Mouse (Mus musculus) stomach, embryonic 15.5 days (tissue): ENCODE data around the gene Alyref2. TPM values are rescaled to one million over a fixed set of nuclear protein-coding genes. Genes with fewer than 3 reads are reported as not detected.
"Not testable (repeated sequence)": the region's sequence is repeated elsewhere in the genome, so short reads cannot be mapped to it uniquely, and the experiment has no call there.

Experiments used
- ATAC-seq: fragments of 200-750 bp; cut with Nextera tagmentation; 2 replicates; pipeline ENCODE4 v1.8.0; 2017; ENCODE audit warnings: low read depth, moderate number of reproducible peaks, moderate TSS enrichment; ENCODE audit not compliant: insufficient read depth, low FRiP score
- H3K27ac ChIP-seq: fragments of 300-500 bp; sonication (generic); 2 replicates; pipeline ENCODE4 v1.5.1; 2015; ENCODE audit warnings: mild to moderate bottlenecking, inconsistent platforms
- H3K27me3 ChIP-seq: fragments of 300-500 bp; sonication (generic); replicated peaks from 2 replicates; pipeline ENCODE4 v1.6.1; 2015; ENCODE audit warnings: inconsistent platforms
- H3K36me3 ChIP-seq: fragments of 300-500 bp; sonication (generic); 2 replicates; pipeline ENCODE4 v1.6.1; 2015; ENCODE audit warnings: inconsistent platforms
- H3K4me1 ChIP-seq: fragments of 300-500 bp; sonication (generic); 2 replicates; pipeline ENCODE4 v1.6.1; 2015; ENCODE audit warnings: inconsistent platforms
- H3K4me2 ChIP-seq: fragments of 300-500 bp; sonication (generic); 2 replicates; pipeline ENCODE4 v1.6.1; 2015; ENCODE audit warnings: mild to moderate bottlenecking, inconsistent platforms
- H3K4me3 ChIP-seq: fragments of 300-500 bp; sonication (generic); replicated peaks from 2 replicates; pipeline ENCODE4 v1.5.1; 2015; ENCODE audit warnings: inconsistent platforms
- H3K9ac ChIP-seq: fragments of 300-500 bp; sonication (generic); 2 replicates; pipeline ENCODE4 v1.6.1; 2015; ENCODE audit warnings: inconsistent platforms
- H3K9me3 ChIP-seq: fragments of 300-500 bp; sonication (generic); 2 replicates; pipeline ENCODE4 v1.6.1; 2016; ENCODE audit warnings: inconsistent platforms
- WGBS: fragments of 180-500 bp; shearing (Covaris S2); methylation state at CpG from one replicate; pipeline ENCODE4 v1.1.7; 2015; 5-methylcytosine and 5-hydroxymethylcytosine counted together
- polyA plus RNA-seq: library from polyadenylated mRNA; unstranded; fragments of >200 nt; fragmentation: Nextera tagmentation; extraction: Ambion mirVana; gene quantifications from 2 replicates; pipeline ENCODE4 v1.2.1, GENCODE M21; 2015

Alyref2 gene
- polyA plus RNA-seq, 1 experiment from 2014 or later: 14.4 TPM

- Histone ChIP-seq H3K4me1 (no peaks in the 10 kb centered on the region), H3K27me3 (no peaks in the 10 kb centered on the region), H3K9ac (no peak overlapping the region), H3K4me2 (no peak overlapping the region), H3K36me3 (no peaks in the 10 kb centered on the region), H3K9me3 (no peaks in the 10 kb centered on the region), H3K27ac (no peak overlapping the region), H3K4me3 (no peak overlapping the region)
- 75% methylated on average over 1 of the region's 1 CpGs for WGBS
- no peak for ATAC-seq
Observed at GRCm38 (mm10) chr1:171471452-171471851, 31.8 kb upstream of the Alyref2 start.

GRCm38 (mm10) chr1:171471941-171472340 lies 31.3 kb upstream of the Alyref2 start:
- not testable (repeated sequence) for H3K9ac ChIP-seq, H3K4me2 ChIP-seq, H3K9me3 ChIP-seq, H3K4me1 ChIP-seq, H3K27me3 ChIP-seq, ATAC-seq, H3K27ac ChIP-seq, H3K36me3 ChIP-seq, H3K4me3 ChIP-seq
- 88% methylated on average over 8 of the region's 8 CpGs for WGBS

DNA sequence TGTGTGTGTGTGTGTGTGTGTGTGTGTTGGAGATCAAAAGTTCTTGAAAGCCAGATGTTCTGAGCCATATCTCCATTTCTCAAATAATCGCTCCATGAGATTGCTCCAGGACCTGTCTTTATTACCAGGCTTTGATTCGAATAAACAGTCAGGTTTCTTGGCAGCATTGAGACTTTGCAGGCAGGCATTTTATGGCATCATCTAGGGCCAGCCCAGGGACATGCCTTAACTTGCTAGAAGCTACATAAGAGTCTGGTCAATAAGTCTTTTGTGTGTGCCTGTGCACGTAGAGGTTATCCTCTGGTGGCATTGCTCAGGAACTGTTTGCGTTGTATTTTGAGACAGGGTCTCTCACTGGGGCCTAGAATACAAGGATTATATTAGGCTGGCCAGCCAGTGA lies 29.8 kb upstream of the Alyref2 start:
- H3K9ac ChIP-seq: no peak overlapping the region
- H3K36me3 ChIP-seq: no peaks in the 10 kb centered on the region
- WGBS: 64% methylated on average over 4 of the region's 4 CpGs

GRCm38 (mm10) chr1:171473920-171474640 lies 29.2 kb upstream of the Alyref2 start:
- H3K27me3 ChIP-seq: no peaks in the 10 kb centered on the region
- no peak overlapping the region for H3K4me3 ChIP-seq
- H3K36me3 ChIP-seq: no peaks in the 10 kb centered on the region
- H3K4me2 ChIP-seq: no peak overlapping the region
- WGBS: 58% methylated on average over 9 of the region's 9 CpGs
- H3K27ac ChIP-seq: no peak overlapping the region
- no peaks in the 10 kb centered on the region for H3K9me3 ChIP-seq
- no peak overlapping the region for H3K9ac ChIP-seq
- H3K4me1 ChIP-seq: no peaks in the 10 kb centered on the region
- ATAC-seq: no peak

More for the DNA sequence above, 29.8 kb upstream of the Alyref2 start:
- H3K9me3 ChIP-seq: no peaks in the 10 kb centered on the region
- no peaks in the 10 kb centered on the region for H3K4me1 ChIP-seq
- ATAC-seq: no peak
- 0 out of 2 replicates have a peak overlapping the region, but pooled peaks have one; percentile 1 for H3K27ac ChIP-seq
- no peaks in the 10 kb centered on the region for H3K27me3 ChIP-seq
- H3K4me2 ChIP-seq: no peak overlapping the region
- H3K4me3 ChIP-seq: no peak overlapping the region

DNA sequence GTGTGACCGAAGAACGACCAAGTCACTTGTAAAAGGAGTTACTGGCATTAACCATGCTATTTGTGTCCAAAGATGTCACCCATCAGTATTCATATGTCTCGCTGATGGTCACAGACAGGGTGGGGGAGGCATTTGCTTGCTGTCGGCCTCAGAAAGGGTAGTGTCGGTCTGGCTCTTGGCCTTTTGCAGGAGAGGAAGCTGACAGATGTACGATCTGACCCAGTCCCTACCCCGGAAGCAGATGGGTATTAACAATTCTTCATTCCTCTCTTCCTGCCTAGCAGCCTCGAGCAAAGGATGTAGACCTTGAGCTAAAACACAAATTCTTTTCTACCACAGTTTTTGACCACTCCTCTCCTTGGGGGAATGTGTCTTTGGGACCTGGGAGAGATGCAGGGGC lies 26.2 kb upstream of the Alyref2 start:
- no peak overlapping the region for H3K4me3 ChIP-seq
- WGBS: 61% methylated on average over 8 of the region's 8 CpGs
- no peaks in the 10 kb centered on the region for H3K27me3 ChIP-seq
- H3K9ac ChIP-seq: no peak overlapping the region
- H3K4me1 ChIP-seq: no peaks in the 10 kb centered on the region
- no peaks in the 10 kb centered on the region for H3K36me3 ChIP-seq
- H3K4me2 ChIP-seq: no peak overlapping the region
- peak overlapping the region; percentile 87 for H3K27ac ChIP-seq
- ATAC-seq: no peak
- H3K9me3 ChIP-seq: no peaks in the 10 kb centered on the region

- Histone ChIP-seq H3K4me1 (no peaks in the 10 kb centered on the region), H3K9me3 (no peaks in the 10 kb centered on the region), H3K27ac (peak overlapping the region; percentile 87), H3K36me3 (no peaks in the 10 kb centered on the region), H3K4me3 (peak overlapping the region; percentile 30), H3K4me2 (peak overlapping the region; percentile 43), H3K27me3 (no peaks in the 10 kb centered on the region), H3K9ac (no peak overlapping the region)
- 49% methylated on average over 27 of the region's 27 CpGs for WGBS
- ATAC-seq: peak; percentile 93
Observed at GRCm38 (mm10) chr1:171477758-171478545, 25.3 kb upstream of the Alyref2 start.

DNA sequence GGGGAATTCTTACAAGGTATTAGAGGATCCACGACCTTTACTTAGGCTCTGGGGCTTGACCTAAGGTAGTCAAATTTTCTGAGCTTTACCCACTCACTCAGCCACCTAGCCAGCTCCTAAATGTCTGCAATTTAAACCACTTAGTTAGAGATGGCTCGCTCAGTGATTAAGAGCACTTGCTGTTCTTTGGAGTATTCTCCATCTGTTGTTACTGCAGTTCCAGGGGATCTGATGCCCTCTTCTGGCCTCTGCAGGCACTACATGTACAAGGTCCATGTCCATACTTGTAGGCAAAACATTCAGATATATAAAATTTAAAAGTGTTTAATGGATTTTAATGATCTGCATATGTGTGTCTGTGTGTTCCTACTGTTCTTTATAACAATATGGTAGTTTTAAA lies 24.3 kb upstream of the Alyref2 start:
- Histone ChIP-seq H3K27ac (no peak overlapping the region), H3K9me3 (no peaks in the 10 kb centered on the region), H3K4me1 (no peaks in the 10 kb centered on the region), H3K36me3 (no peaks in the 10 kb centered on the region), H3K4me2 (no peak overlapping the region), H3K27me3 (no peaks in the 10 kb centered on the region), H3K9ac (no peak overlapping the region), H3K4me3 (no peak overlapping the region)
- 31% methylated on average over 2 of the region's 2 CpGs for WGBS
- no peak; the same call in 1 of the 2 replicates for ATAC-seq

GRCm38 (mm10) chr1:171494241-171494640 lies 9.0 kb upstream of the Alyref2 start:
- WGBS: 91% methylated on average over 13 of the region's 13 CpGs
- Histone ChIP-seq H3K4me1 (no peaks in the 10 kb centered on the region), H3K9me3 (no peaks in the 10 kb centered on the region; the same call in 1 of the 2 replicates), H3K27ac (no peak overlapping the region), H3K4me2 (no peak overlapping the region), H3K27me3 (no peaks in the 10 kb centered on the region), H3K9ac (no peak overlapping the region), H3K4me3 (no peak overlapping the region), H3K36me3 (no peaks in the 10 kb centered on the region)
- ATAC-seq: no peak

GRCm38 (mm10) chr1:171495371-171495770 lies 7.9 kb upstream of the Alyref2 start:
- ATAC-seq: no peak
- WGBS: 83% methylated on average over 6 of the region's 6 CpGs
- Histone ChIP-seq H3K4me1 (no peaks in the 10 kb centered on the region), H3K4me3 (no peak overlapping the region), H3K27me3 (no peaks in the 10 kb centered on the region), H3K27ac (no peak overlapping the region), H3K9ac (no peak overlapping the region), H3K36me3 (no peaks in the 10 kb centered on the region), H3K4me2 (no peak overlapping the region), H3K9me3 (no peaks in the 10 kb centered on the region)

- Histone ChIP-seq H3K4me1 (no peaks in the 10 kb centered on the region), H3K36me3 (no peaks in the 10 kb centered on the region), H3K4me2 (no peak overlapping the region), H3K9ac (no peak overlapping the region), H3K27ac (no peak overlapping the region), H3K4me3 (no peak overlapping the region), H3K9me3 (no peaks in the 10 kb centered on the region), H3K27me3 (no peaks in the 10 kb centered on the region)
- WGBS: 72% methylated on average over 5 of the region's 5 CpGs
- ATAC-seq: no peak
Observed at GRCm38 (mm10) chr1:171499856-171500255, 3.4 kb upstream of the Alyref2 start.

GRCm38 (mm10) chr1:171501016-171501610 lies 2.2 kb upstream of the Alyref2 start:
- no peak overlapping the region for H3K4me2 ChIP-seq
- H3K4me3 ChIP-seq: no peak overlapping the region
- no peaks in the 10 kb centered on the region for H3K36me3 ChIP-seq
- WGBS: 63% methylated on average over 6 of the region's 6 CpGs
- H3K9me3 ChIP-seq: no peaks in the 10 kb centered on the region
- no peak for ATAC-seq
- no peak overlapping the region for H3K9ac ChIP-seq
- H3K27ac ChIP-seq: no peak overlapping the region
- H3K4me1 ChIP-seq: no peaks in the 10 kb centered on the region
- H3K27me3 ChIP-seq: no peaks in the 10 kb centered on the region

DNA sequence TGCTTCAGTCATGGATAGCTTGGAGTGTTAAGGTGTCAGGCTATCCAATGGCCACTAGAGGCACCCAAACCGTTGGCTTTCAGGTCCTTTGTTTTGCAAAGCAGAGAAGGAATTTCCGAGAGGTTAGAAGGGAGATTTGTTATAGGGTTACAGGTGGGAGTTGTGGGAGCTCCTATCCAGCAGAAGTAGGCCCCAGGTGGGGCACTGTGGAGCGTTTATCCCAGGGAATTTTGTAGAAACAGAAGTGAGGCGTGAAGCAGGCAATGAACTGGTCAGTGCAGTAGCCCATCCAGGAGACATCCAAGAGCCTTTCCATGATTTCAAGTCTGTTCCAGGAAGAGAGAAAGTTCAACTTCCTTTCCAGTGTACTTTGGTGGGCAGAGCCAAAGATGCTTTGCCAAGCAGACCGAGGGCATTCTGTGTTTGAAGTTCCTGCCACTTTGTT lies 1.6 kb upstream of the Alyref2 start:
- H3K9ac ChIP-seq: no peak overlapping the region

More for the DNA sequence above, 1.6 kb upstream of the Alyref2 start:
- H3K4me2 ChIP-seq: peak overlapping the region; percentile 37
- no peaks in the 10 kb centered on the region for H3K4me1 ChIP-seq
- H3K36me3 ChIP-seq: no peaks in the 10 kb centered on the region
- no peaks in the 10 kb centered on the region for H3K27me3 ChIP-seq
- no peak for ATAC-seq
- 7% methylated on average over 5 of the region's 5 CpGs for WGBS
- no peak overlapping the region for H3K4me3 ChIP-seq
- H3K27ac ChIP-seq: peak overlapping the region; percentile 99
- H3K9me3 ChIP-seq: no peaks in the 10 kb centered on the region
